Mouse (Mus musculus) heart, adult 2 months (tissue): ENCODE data around the gene Atxn7. TPM values are rescaled to one million over a fixed set of nuclear protein-coding genes. Genes with fewer than 3 reads are reported as not detected.

Experiments used
- DNase-seq, 2 experiments: peaks; one replicate each; pipeline ENCODE4 v3.0.0; 2021
- H3K27ac ChIP-seq: fragments of 200-600 bp; 2 replicates; pipeline ENCODE4 v1.8.1; 2022
- H3K27me3 ChIP-seq: fragments of 200-500 bp; 2 replicates; pipeline ENCODE4 v1.6.1; 2012; ENCODE audit warnings: mild to moderate bottlenecking, low read length, inconsistent platforms, mixed read lengths; ENCODE audit not compliant: control insufficient read depth, insufficient read depth
- H3K36me3 ChIP-seq: fragments of 200-500 bp; 2 replicates; pipeline ENCODE4 v1.6.1; 2012; ENCODE audit warnings: low read length, inconsistent platforms; ENCODE audit not compliant: control insufficient read depth, insufficient read depth
- H3K4me1 ChIP-seq: fragments of 200-500 bp; 2 replicates; pipeline ENCODE4 v1.6.1; 2011; ENCODE audit warnings: low read length; ENCODE audit not compliant: control insufficient read depth, insufficient read depth
- H3K4me3 ChIP-seq: fragments of 200-600 bp; 2 replicates; pipeline ENCODE4 v1.8.1; 2022
- H3K79me2 ChIP-seq: fragments of 200-500 bp; replicated peaks from 2 replicates; pipeline ENCODE4 v1.6.1; 2012; ENCODE audit warnings: mild to moderate bottlenecking, inconsistent platforms, low read length, moderate library complexity, mixed read lengths; ENCODE audit not compliant: control insufficient read depth, insufficient read depth
- H3K9ac ChIP-seq: fragments of 200-500 bp; 2 replicates; pipeline ENCODE4 v1.6.1; 2012; ENCODE audit warnings: low read depth, mild to moderate bottlenecking, control low read depth, inconsistent platforms, low read length, mixed read lengths
- CTCF ChIP-seq: fragments of 200-600 bp; IDR thresholded peaks from 2 replicates; pipeline ENCODE4 v1.8.1; 2022; ENCODE audit warnings: antibody characterized with exemption, mild to moderate bottlenecking, moderate library complexity
- EP300 ChIP-seq: fragments of 200-500 bp; IDR thresholded peaks from 2 replicates; pipeline ENCODE4 v1.6.1; 2011; ENCODE audit warnings: low read depth, low read length, control low read depth; ENCODE audit not compliant: insufficient read depth
- POLR2A ChIP-seq: fragments of 200-500 bp; IDR thresholded peaks from 2 replicates; pipeline ENCODE4 v1.6.1; 2011; ENCODE audit warnings: mild to moderate bottlenecking, low read depth, low read length, control low read depth; ENCODE audit not compliant: insufficient read depth
- WGBS: fragments of 180-500 bp; shearing (Covaris S2); methylation state at CpG from one replicate; pipeline ENCODE4 v1.1.7; 2018; 5-methylcytosine and 5-hydroxymethylcytosine counted together
- intact Hi-C: fragments of 180-260 bp; cut with DNase I; formaldehyde crosslinking; loops from one replicate; pipeline ENCODE4 v1.15.1; 2025
- polyA plus RNA-seq: library from polyadenylated mRNA; depleted of rRNA; stranded (reverse); fragments of >200 nt; gene quantifications from 2 replicates; pipeline ENCODE4 v1.2.3, GENCODE M21; 2012
- total RNA-seq, 2 experiments: library from RNA; stranded (reverse); gene quantifications; 2 replicates each; pipeline ENCODE4 v1.2.3; 2021

Gene Atxn7
- total and polyA plus RNA-seq, 3 experiments = 13.9 to 16.2 (median 16.1) TPM

DNA sequence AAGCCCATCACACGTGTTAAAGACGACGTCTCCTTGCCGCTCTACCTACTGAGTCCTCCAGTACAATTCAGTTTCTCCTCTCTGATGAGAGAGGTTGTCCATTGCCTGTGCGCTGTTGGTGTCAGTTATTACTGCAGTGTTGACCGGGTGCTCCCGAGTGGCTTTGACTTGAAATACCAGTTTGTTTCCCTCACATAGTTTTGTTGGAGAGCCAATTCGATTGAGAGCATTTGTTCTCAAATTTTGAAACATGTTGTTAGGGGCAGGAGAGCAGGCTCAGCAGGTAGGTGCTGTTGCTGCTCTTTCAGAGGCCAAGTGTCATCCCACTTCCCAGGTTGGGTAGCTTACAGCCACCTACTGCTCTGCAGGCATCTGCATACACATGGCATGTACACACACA, 122.6 kb downstream of the Atxn7 start:
- no peak for DNase-seq
- 0 out of 2 replicates have a peak, but pooled peaks cover 2% of the 10 kb centered on the region for H3K79me2 ChIP-seq
- WGBS = 95% methylated on average over 8 of the region's 8 CpGs

DNA sequence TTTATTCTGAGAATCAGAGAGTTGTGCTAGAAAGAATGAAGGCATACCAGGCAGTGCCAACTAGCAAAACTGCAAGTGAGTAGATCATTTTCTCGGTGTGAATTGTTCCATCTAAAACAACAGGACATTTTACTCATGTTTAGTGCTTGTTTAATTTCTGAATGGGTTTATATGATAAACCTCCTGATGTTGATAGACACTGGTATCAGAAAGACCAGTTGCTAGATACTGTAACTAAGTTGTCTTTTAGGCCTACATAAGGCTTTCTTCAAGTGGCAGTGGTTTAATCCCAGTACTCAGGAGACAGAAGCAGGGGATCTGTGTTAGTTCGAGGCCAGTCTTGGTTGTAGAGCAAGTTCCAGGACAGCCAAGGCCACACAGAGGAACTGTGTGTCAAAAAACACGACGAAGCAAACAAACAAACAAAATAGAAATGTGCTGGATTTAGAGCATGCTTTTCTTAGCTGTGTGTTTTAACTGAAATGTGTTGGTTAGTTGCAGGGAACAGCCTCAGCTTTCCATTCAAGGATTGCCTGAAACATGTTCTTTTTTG, 125.5 kb downstream of the Atxn7 start:
- H3K27ac ChIP-seq = no peak overlapping the region
- H3K27me3 ChIP-seq = no peaks in the 10 kb centered on the region
- H3K36me3 ChIP-seq = no peaks in the 10 kb centered on the region
- intact Hi-C loops = no loop called here
- 86% methylated on average over 4 of the region's 4 CpGs for WGBS
- no peak for TF ChIP-seq EP300
- TF ChIP-seq CTCF = no peak
- no peak for TF ChIP-seq POLR2A
- DNase-seq = no peak
- no peak overlapping the region for H3K9ac ChIP-seq
- no peak overlapping the region for H3K4me3 ChIP-seq
- H3K79me2 ChIP-seq = 0 out of 2 replicates have a peak, but pooled peaks cover 2% of the 10 kb centered on the region
- H3K4me1 ChIP-seq = no peaks in the 10 kb centered on the region; the same call in 1 of the 2 replicates

More for the DNA sequence above, 122.6 kb downstream of the Atxn7 start:
- H3K9ac ChIP-seq = no peak overlapping the region
- no peaks in the 10 kb centered on the region for H3K36me3 ChIP-seq
- TF ChIP-seq CTCF = no peak
- no peak for TF ChIP-seq EP300
- no peak for TF ChIP-seq POLR2A
- H3K4me1 ChIP-seq = peaks cover 2% of the 10 kb centered on the region
- no peaks in the 10 kb centered on the region for H3K27me3 ChIP-seq
- H3K4me3 ChIP-seq = no peak overlapping the region
- no peak overlapping the region for H3K27ac ChIP-seq
- intact Hi-C loops = no loop called here

DNA sequence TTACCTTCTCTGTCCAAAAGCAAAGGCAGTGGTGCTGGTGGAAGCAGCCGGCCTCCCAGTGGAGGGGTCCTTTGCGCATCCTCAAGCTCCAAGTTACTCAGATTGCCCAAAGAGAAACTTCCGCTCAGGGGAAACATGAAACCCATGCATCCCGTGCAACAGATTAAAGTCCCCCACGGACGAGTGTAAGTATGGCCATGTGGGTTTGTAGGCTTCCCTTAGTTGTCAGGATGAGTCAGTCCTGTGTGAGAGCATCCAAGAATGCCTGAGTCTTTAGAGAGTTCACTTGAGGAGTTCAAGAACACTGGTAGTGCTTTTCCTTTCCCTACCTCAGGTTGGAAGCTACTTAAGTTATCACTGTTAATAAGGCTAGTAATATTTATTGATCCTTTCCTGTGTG, 126.1 kb downstream of the Atxn7 start:
- H3K79me2 ChIP-seq = 0 out of 2 replicates have a peak, but pooled peaks cover 2% of the 10 kb centered on the region
- no peak overlapping the region for H3K9ac ChIP-seq
- intact Hi-C loops = no loop called here
- no peaks in the 10 kb centered on the region for H3K27me3 ChIP-seq
- no peak overlapping the region for H3K4me3 ChIP-seq
- TF ChIP-seq EP300 (no peak), POLR2A (no peak), CTCF (no peak)
- H3K27ac ChIP-seq = no peak overlapping the region
- no peaks in the 10 kb centered on the region; the same call in 1 of the 2 replicates for H3K4me1 ChIP-seq
- no peaks in the 10 kb centered on the region for H3K36me3 ChIP-seq
- WGBS = 80% methylated on average over 6 of the region's 6 CpGs
- no peak for DNase-seq

- H3K36me3 ChIP-seq = no peaks in the 10 kb centered on the region
- no peak overlapping the region for H3K27ac ChIP-seq
- intact Hi-C loops = no loop called here
- H3K9ac ChIP-seq = no peak overlapping the region
- no peak overlapping the region for H3K4me3 ChIP-seq
- WGBS = 45% methylated on average over 9 of the region's 9 CpGs
- DNase-seq = no peak
- TF ChIP-seq CTCF (no peak), POLR2A (no peak), EP300 (no peak)
- H3K4me1 ChIP-seq = no peaks in the 10 kb centered on the region; the same call in 1 of the 2 replicates
- H3K79me2 ChIP-seq = 0 out of 2 replicates have a peak, but pooled peaks cover 2% of the 10 kb centered on the region
- H3K27me3 ChIP-seq = no peaks in the 10 kb centered on the region
Observed at GRCm38 (mm10) chr14:14088016-14088791, 127.0 kb downstream of the Atxn7 start.

GRCm38 (mm10) chr14:14090571-14090970, 129.3 kb downstream of the Atxn7 start:
- H3K79me2 ChIP-seq = no peaks in the 10 kb centered on the region
- H3K4me1 ChIP-seq = no peaks in the 10 kb centered on the region
- intact Hi-C loops = loop anchor here (10.0 kb wide), 1 partner anchor 736 kb away; no protein-coding TSS in a partner anchor
- TF ChIP-seq EP300 = no peak
- no peak for TF ChIP-seq CTCF
- TF ChIP-seq POLR2A = no peak
- WGBS = 89% methylated on average over 6 of the region's 6 CpGs
- H3K27ac ChIP-seq = no peak overlapping the region
- H3K9ac ChIP-seq = no peak overlapping the region
- H3K27me3 ChIP-seq = no peaks in the 10 kb centered on the region
- H3K4me3 ChIP-seq = no peak overlapping the region
- no peaks in the 10 kb centered on the region for H3K36me3 ChIP-seq
- DNase-seq = no peak
